Mouse (Mus musculus) ES-Bruce4 (cell line): Measurements from ENCODE around the gene Tmem203.

Experiments used
- EP300 ChIP-seq: IDR thresholded peaks from 2 replicates; pipeline ENCODE4 v1.6.1; 2011; ENCODE audit warnings: low read depth, low read length; ENCODE audit not compliant: insufficient read depth
- POLR2A ChIP-seq: IDR thresholded peaks from one replicate; pipeline ENCODE4 v1.8.1; 2011; ENCODE audit warnings: low read length; ENCODE audit not compliant: insufficient read depth

DNA sequence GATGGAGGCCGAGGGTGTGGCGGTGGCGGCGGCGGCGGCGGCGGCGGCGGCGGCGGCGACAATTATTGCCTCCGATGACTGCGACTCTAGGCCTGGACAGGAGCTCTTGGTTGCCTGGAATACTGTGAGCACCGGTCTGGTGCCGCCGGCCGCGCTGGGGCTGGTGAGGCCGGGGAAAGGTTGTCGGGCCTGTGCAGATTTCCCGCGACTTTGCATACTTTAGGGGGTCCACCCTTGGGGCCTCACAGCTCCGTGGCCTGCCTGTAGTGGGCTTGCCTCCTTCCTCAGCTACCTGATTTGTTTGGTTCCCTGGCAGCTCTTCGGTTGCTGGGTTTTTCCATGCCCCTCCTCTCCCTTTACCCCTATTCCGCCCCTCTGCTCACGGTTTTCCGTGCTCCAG lies 17.3 kb downstream of the Tmem203 start:
- TF ChIP-seq POLR2A (no peak), EP300 (no peak)
